Mouse (Mus musculus) adrenal gland, adult 18-20 months (tissue): ENCODE data around the gene Fam208b. TPM values are rescaled to one million over a fixed set of nuclear protein-coding genes. Genes with fewer than 3 reads are reported as not detected.
A peak's percentile ranks its signal among the peaks of the same experiment; 100 is the strongest.

Experiments used
- DNase-seq, 2 experiments: peaks; one replicate each; pipeline ENCODE4 v3.0.0; 2021 to 2022; ENCODE audit warnings: low spot score in 2 of 2
- long read RNA-seq, 2 experiments: library from polyadenylated mRNA; stranded (forward); transcript quantifications; one replicate each; pipeline ENCODE4 v2.0.0; 2021
- total RNA-seq, 2 experiments: library from RNA; stranded (reverse); gene quantifications; 1 replicate in 1 of 2; 2 replicates in 1 of 2; pipeline ENCODE4 v1.2.3; 2021

Fam208b gene
- 10 to 100 TPM; 17.4 to 19.9 TPM for total RNA-seq
- long read RNA-seq, experiment 1, partial matches to known transcripts = 2 of 2 reads
- long read RNA-seq, experiment 1, other reads (novel, unspliced or antisense) = 0 of 2 reads
- long read RNA-seq, experiment 2, partial matches to known transcripts = 0 of 2 reads
- long read RNA-seq, experiment 2, other reads (novel, unspliced or antisense) = 2 of 2 reads

DNA sequence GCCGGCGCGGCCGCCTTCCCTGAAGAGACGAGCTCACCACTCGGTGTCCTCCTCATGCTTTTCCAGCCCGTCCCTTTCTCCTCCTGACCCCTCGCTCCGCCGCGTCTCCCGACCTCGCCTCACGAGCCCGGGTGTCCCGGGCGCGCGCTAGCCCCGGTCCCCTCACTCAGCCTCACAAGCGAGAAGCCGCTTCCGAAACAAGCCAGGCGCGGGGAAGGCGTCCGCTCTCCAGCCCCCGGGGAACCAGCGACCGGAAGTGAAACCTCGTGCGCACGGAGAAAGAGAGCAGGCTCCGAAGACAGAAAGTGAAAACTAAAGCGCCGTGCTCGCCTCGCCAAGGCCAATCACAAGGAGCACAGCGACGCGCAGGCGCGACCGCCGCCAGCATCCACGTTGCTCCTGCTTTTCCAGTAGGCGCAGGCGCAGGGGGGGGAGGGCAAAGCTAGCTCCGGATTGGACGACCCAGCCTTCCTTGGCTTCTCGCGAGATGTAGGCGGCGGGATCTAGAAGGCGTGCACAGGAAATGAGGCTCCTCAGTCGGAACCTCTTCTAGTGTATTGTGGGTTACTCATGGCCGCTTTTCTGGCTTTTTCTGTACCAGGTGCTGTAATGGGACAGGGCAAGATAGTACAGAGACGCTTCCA, at the start of gene Fam208b:
TSS of gene Fam208b (minus strand) at position 314 of the 644 bp plus-strand sequence.
- peak; percentile 92 to 94 for DNase-seq

DNA sequence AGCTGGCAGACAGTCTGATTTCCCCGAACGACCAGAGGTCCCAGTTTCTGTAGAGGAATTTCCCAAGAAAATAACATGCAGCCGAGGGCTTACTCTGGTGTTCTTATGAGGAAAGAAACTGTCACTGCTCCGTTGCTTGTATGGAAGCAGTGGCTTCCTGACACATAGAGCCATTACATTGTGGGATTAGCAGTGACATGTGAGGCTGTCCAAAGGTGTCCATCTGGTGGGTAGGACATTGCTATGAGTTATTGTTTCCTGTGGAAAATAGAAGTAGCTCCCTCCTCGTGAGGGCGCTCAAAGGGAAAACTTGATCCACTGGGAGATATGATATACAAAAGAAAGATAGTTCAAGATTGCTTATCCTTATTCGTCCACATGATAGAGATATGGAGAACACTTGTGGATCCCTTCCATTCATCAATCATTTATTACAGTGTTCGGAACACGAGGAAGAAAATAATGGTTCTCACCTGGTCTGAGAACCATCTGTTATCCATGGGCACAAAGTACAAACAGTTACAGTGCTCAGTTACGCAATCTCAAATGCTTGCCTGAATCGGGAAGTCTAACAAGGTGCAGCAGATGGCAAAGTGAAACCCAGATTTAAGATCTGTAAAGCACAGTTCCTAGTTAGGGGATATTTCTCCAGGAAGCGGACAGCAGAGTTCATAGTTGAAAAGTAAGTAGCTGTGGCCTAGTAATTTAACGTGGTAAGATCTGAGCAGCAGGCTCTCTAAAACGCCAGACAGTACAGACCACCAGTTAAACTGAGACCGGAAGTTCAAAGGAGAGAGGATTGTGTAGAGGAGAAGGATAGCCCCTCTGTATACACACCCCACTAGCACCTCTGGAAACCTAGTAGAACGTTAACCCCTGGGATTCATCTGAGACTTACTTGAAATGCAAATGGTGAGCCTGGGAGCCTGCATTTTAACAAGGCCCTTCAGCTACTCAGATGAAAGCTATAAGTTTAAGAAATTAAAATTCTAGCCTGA, 48.6 kb upstream of the Fam208b start:
- DNase-seq = no peak

DNA sequence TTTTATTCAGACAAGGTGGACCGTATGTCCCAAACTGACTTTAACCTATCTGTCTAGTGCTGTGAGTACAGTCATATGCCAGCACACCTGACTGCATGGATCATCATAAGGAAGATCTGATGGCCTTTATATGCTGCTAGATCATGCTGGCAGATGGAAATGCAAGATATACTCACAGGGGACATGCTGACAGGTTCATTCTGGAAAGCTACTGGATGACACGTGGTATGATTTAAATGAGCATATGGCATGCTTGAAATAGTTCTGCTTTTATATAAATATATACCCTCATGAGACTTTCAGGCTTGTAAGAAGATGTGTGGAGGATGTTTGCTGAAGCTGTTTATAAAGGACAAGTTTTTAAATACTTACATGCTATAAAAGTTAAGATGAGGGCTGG, 43.5 kb upstream of the Fam208b start:
- no peak for DNase-seq

DNA sequence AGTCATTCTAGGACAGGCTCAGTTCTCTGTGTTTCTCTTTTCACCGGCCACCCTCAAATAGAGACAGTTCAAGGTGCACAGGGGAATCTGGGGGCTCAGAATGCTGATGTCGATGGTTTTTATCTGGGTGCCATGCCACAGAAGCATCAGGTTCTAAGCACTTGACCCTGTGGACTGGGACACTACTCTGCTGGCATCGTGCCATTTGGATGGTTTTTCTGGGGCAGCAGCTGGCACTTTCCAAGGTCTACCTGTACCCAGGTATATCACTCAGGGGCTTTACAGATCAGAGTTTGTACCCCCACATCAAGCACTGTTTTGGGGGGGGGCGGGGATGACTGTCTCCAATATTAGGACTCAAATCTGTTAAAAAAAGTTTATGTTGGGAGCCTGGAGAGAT, 39.7 kb upstream of the Fam208b start:
- no peak for DNase-seq

DNA sequence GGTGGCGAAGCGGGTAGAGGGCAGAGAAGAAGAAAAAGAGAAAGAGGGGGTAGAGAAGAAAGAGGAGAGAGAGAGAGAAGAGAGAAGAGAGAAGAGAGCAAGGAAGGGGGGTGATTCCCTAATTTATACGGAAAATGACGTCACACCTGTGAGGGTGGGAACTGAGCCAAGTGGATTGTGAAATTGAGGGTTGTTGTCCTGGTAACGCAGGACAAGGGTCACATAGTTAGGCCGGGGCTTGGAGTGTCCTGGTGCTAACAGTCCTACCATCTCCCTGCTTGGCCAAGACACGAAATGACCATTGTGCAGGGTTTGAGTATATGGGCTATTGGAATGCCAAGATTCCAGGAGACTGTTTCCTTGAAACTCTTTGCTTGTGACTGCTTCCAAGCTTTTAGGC, 35.7 kb upstream of the Fam208b start:
- DNase-seq = no peak

DNA sequence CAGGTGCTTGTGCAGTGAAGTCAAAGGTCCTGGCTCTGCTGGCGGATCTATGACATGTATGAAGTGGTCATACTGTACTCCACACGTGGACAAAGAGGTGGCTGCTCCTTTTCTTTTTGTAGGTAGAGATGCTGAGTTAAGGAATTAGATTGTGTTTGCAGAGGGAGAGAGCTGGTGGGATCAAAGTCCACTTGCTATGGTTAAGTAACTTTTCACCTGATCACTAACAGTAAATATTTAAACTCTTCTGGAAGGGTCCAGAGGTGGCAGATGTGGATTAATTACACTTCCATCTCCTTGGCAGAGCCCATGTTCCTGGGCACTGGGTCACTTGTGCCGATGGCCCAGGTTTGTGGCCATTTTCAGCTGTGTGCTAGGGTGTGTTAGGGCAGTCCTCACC, 35.0 kb upstream of the Fam208b start:
- DNase-seq = no peak

DNA sequence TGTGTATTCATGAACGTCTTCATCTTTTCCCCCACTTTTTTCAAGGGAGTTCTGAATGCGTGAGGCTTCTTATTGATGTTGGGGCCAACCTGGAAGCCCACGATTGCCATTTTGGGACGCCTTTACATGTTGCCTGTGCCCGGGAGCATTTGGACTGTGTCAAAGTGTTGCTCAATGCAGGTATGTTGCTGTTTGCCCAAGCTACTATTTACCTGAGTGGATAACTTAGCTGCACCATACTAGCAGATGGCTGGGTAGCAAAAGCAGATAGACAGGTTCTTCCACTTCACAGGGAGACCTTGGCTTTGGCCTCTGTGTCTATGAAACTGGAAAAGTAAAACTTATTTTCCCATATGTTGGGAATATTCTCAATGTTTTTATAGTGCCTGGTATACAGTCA, 34.0 kb upstream of the Fam208b start:
- no peak for DNase-seq

DNA sequence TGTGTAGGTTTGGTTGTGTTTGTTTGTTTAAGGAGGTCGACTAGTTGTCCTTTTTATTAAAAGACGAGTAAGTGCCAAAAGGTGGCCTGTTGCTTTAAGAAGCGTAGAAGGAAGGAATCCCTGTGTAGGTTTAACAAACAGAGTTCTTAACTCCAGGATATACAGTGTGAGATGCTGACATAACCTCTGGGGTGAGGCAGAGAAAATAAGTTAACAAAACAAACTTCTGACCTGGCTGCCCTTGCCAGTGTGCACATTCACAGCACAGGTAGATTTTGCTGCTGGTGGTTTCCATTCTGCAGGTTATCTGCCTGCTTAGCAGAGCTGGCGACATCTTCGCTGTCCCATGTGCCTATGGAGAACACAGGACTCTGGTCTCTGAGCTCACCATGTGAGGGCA, 31.6 kb upstream of the Fam208b start:
- no peak for DNase-seq

DNA sequence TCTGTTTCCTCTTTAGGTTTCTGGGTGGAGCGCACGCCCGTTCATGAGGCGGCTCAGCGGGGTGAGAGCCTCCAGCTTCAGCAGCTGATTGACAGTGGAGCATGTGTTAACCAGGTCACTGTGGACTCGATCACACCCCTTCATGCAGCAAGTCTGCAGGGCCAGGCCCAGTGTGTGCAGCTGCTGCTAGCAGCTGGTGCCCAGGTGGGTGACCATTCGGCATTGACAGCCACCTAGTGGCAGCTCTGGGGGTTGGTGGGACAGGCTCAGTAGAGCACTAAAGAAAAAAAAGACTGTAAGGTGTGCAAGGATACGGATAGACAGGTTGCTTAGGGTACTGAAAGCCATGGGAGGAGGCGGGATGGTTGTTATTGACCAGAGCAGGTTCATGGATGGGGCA, 31.1 kb upstream of the Fam208b start:
- DNase-seq = no peak

DNA sequence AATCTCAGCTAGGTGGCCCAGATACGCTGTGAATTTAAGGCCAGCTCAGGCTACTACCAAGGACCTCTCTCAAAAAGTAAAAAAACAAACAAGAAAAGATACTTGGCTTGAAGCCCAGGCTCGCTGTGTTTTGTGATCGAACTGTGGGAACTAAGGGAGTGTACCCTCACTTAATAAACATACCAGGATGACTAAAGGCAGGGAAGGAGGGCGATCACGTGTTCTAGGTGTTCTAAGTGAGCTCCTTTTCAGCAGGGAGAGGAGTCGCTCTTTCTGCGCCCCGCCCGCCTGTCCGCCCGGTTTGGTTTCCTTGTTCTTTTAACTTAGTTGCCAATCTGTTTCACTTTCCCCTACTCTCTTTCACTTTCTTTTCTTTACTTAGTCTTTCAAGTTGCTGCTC, 25.9 kb upstream of the Fam208b start:
- peak; percentile 14 to 21 for DNase-seq

DNA sequence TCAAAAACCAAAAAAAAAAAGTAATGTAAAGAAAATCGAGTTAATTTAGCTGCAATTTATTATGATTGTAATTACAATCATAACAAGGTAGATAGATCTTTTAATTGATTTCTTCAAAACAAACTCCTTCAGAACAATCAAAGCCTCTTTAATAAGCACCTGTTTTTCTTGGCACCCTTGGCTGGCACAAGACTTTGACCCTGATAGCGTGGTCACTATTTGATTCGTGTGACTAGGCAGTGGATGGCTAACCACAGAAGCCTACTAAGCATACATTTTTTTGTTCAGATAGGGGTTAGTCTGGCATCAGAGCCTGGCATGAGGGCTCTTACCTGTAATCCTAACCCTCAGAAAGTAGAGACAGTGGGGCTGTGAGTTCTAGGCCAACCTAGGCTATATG, 24.2 kb upstream of the Fam208b start:
- DNase-seq = no peak

DNA sequence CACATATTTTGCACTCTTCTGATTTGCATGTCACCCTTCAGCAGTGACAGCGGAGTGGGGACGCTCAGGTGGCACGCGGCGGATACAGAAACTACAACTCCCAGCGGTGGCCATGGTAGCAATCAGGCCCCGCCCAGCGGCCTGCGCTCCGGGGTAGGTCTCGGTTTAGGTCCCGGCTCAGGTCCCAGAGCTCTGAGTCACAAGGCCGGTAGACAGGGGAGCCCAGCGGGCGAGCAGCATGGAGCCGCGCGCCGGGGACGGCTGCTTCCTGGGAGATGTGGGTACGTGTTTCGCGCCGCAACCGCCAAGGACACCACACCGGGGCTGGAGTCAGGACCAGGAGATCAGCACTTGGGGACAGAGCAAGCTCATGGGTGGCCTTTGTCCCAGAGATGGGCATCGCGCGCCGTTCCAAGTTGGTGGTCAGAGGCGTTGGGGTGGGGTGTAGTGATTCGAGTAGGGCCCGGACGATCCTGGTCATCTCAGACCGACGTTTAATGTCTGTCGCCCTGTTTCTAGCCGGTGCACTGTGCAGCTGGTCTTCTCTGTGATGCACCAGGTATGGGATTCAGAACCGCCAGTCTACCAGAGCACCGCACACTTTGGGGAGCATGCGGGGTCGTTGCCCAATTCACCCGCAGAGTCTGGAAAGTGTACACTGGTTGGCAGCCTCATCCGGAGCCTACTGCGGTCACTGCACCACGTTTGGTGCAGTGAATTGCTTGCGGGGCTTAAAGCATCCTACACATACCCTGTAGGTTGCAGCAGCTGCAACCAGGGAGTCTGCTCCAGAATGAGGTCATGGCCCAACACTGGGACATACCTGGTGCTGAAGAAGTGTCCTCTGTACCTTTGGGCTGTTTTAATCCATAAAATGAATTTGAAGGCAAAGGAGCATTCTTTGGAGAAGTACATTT, 23.2 kb upstream of the Fam208b start, which contains the start of gene Asb13:
TSS of gene Asb13 (plus strand) at position 138 of the 917 bp plus-strand sequence.
- peak; percentile 83 for DNase-seq

DNA sequence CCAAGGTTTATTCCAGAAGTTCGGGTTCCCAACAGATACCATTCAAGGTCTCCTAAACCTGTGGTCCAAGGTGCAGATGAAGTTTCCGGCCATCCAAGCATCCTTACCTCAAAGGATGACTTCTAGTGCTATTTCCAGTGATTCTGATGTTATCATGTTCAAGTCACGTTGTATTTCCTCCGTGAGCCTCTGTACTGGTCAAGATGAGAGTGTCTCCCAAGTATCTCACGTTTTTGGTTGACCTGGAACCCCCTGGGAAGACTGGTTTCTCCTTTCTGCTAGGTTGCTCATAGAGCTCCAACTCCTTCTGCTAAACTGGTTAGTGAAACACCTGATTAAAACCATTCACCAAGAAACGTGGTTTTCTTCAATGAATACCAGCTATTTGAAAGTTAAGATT, 22.2 kb upstream of the Fam208b start:
- DNase-seq = no peak

DNA sequence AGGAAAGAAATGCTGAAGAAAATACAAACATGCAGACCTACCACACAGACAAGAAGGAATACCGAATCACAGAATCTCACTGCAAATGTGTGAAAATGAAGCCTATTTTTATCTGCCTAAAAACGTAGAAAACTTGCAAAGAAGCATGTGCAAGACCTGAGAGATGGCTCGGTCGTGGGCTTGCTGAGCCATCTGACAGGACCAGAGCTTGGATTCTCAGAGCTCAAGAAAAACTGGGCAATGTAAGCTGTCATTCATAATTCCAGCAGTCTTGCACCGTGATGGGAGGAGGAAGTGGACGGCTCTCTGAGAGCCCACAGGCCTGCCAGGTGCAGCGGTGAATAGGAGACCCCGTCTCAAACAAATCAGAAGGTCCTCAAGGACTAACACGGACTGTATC, 21.6 kb upstream of the Fam208b start:
- no peak for DNase-seq

DNA sequence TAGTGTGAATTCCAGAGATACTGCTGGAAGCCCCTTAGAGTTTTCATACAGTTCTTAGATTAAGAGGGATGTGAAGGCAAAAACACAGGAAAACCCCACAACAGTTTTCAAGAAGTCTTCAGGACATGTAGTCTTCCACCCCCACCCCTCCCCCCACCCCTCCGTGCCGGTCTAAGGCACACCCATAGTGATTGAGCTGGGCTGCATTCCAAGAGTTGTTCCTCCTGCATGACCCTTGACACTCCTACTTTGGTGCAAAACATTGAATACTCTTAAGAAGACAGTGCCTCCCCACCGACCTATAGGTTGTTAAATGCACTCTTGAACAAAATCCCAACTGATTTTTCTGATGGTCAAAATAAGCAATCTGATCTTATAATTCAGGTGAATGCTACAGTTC, 17.2 kb upstream of the Fam208b start:
- no peak for DNase-seq

DNA sequence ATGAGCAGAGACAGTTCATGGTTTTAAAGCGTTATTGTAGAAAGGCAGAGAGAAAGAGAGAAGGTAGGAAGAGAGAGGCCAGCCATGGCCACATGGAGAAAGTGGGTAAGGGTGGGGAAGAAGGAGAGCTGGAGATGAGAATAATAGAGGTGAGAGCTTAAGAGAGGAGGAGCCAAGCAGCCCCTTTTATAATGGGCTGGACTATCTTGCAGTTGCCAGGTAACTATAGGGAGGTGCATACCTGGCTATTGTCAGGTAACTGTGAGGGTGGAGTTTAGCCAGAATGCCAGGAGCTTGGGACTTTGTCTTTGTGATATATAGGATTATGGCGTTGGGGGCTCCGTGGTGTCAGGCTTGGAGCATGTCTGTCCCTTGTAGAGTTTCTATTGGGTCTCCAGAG, 16.2 kb upstream of the Fam208b start:
- no peak for DNase-seq

DNA sequence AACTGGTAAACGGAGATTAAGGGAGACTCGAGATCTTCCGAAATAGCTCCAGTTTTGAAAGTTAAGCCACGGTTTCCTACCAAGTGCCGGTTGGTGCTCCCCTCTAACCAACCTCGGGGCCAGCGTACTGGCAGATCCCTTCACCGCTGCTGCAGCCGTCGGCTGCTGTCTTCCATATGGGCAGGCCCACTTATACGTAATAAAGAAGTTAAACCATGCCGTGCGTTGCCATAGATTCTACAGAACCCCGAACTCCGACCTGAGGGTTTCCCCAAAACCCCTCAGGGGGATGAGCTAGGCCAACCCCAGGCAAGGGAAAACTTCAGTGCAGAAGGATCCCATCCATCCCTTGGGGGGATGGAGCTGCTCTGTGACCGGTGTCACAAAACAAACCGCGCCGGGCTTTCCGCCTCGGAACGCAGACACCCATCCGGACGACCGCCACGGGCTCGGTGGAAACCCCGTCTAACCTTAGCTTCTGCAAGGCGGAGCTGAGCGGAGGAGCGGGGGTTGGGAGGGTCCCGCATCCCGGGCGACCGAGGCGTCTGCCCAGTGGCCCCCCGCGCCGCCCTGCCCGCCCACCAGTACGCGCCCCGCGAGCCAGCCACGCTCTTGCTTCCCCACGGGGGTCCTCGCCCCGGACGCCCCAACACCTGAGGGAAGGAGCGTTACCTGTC, 652 bp downstream of the Fam208b start:
- peak; percentile 48 to 49 for DNase-seq

DNA sequence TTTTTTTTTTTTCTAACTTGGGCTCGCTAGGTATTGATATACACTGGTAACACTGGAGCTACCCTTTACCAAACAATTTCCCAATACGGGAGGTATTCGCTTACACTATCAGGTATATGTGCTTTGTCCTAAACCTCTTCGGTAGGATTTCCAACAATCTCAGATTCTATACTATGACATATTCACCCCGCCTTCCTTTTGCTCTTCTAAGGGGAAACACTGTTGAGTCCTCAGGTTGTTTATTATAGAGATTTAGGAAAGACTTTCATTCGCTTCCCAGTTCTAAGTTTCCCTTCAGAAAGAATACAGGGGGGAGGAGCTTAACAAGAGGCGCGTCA, 1.2 kb downstream of the Fam208b start:
- no peak for DNase-seq

DNA sequence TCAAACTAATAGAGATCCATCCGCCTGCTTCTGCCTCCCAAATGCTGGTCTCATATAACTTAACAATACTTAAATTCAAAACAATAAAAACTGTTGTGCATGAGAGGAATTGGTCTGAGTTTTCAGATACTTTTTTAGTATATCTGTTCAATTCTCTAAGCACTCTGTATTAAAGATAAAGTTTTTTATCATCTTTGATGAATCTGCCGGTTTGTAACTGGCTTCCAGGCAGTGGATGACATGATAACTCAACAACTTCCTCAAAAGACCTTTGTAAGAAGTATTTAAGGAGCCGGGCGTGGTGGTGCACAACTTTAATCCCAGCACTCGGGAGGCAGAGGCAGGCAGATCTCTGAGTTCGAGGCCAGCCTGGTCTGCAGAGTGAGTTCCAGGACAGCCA, 14.7 kb downstream of the Fam208b start:
- no peak for DNase-seq

DNA sequence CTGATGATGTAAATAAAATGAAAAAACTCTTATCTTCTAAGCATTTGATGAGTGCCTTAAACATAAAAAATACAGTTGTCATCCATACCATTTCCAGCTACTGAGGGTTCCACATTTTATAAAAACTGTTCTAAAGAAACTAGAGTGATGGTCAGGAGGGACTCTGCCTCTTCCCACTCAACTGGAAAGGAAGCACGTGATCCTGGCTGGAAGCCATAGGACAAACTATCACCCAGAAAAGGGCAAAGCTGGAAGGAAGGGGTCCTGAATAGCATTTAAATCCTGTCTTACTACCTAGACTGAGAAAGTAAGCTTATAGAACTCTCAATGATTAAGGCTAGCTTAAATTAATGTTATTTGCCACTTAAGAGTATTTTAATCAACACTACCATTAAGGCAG, 16.6 kb downstream of the Fam208b start:
- DNase-seq = no peak
